Mouse (Mus musculus): ENCODE results near the gene Tacr2. TPM values are rescaled to one million over a fixed set of nuclear protein-coding genes. Genes with fewer than 3 reads are reported as not detected.

Gene Tacr2
- total and polyA plus RNA-seq, 3 experiments = 0.06 TPM; not detected in 2

DNA sequence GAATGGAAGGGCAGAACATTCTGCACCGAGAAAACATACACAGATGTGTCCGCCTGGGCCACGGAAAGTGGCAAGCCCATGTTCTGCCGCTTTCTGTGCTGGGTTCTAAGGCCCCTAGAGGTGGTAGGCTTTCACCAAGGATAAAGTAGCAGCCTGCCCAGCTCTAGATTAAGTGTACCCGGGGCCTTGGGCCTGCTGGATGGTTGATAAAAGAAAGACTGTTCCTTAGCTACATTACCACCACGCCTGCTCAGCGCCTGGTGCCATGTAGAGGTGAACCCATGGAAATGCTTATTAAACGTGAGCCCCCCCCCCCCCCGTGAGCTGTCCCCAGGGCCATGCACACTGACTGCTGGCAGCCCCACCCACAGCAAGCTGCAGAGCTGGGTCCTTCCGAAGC, 15.0 kb upstream of the Tacr2 start:
- H3K36me3 ChIP-seq (ENCODE audit: control insufficient read depth in 1 of 2, insufficient read depth in 2 of 2, low read length in 2 of 2) = no peaks in the 10 kb centered on the region
- TF ChIP-seq JUND (IDR thresholded peaks at IDR 0.05; ENCODE audit: low read depth, low read length) (no peak), TCF12 (IDR thresholded peaks at IDR 0.05; ENCODE audit: low read depth, low read length) (no peak), MAX (IDR thresholded peaks at IDR 0.05; ENCODE audit: low read length) (no peak), POLR2A (IDR thresholded peaks at IDR 0.05; ENCODE audit: control insufficient read depth in 1 of 2, insufficient read depth in 1 of 2, low read depth in 1 of 2, low read length in 2 of 2, poor library complexity in 1 of 2) (no peak), KAT2A (conservative IDR thresholded peaks at IDR 0.05; ENCODE audit: low read depth, low read length) (no peak), ZC3H11A (IDR thresholded peaks at IDR 0.05; ENCODE audit: low read depth, low read length) (no peak), GABPA (IDR thresholded peaks at IDR 0.05; ENCODE audit: low read depth, low read length) (no peak)
- DNase-seq (ENCODE audit: low read depth, low spot score) = no peak
- H3K79me2 ChIP-seq (ENCODE audit: control insufficient read depth, insufficient read depth, low read length, poor library complexity) = no peaks in the 10 kb centered on the region
- H3K4me1 ChIP-seq (ENCODE audit: control insufficient read depth in 1 of 2, insufficient read depth in 2 of 2, low read length in 2 of 2) = no peaks in the 10 kb centered on the region
- H3K9ac ChIP-seq (ENCODE audit: control insufficient read depth, low read depth, low read length, poor library complexity, severe bottlenecking) = no peak overlapping the region
- H3K27me3 ChIP-seq (ENCODE audit: control insufficient read depth in 1 of 2, insufficient read depth in 2 of 2, low read length in 2 of 2) = no peaks in the 10 kb centered on the region; a peak in 1 of 4 replicates
- H3K9me3 ChIP-seq (replicated peaks; ENCODE audit: insufficient read depth, low read length) = no peaks in the 10 kb centered on the region
- no peak overlapping the region for H3K27ac ChIP-seq (ENCODE audit: control insufficient read depth, low read depth, low read length)
- no peak overlapping the region for H3K4me3 ChIP-seq (ENCODE audit: control insufficient read depth in 1 of 2, insufficient read depth in 1 of 2, low read depth in 2 of 2, low read length in 2 of 2)

DNA sequence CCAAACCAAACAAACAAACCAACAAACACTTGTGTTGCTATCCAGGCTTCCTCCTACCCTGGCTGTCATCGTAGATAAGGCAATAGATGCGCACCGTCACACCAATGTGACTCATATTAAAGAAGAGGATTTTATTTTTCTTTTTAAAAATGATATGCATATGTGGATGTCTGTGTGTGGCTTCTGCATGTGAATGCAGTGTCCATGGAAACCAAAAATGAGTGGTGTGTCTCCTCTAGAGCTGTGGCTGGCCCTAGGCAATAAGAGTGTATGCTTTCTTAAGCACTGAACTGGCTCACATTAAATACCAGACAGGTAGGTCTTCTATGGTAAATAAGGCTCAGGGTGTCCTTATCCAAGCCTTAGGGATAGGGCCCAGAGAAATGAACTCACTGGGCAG, 13.6 kb upstream of the Tacr2 start:
- no peaks in the 10 kb centered on the region; a peak in 1 of 4 replicates for H3K27me3 ChIP-seq (ENCODE audit: control insufficient read depth in 1 of 2, insufficient read depth in 2 of 2, low read length in 2 of 2)
- H3K36me3 ChIP-seq (ENCODE audit: control insufficient read depth in 1 of 2, insufficient read depth in 2 of 2, low read length in 2 of 2) = no peaks in the 10 kb centered on the region
- no peak for DNase-seq (ENCODE audit: low read depth, low spot score)
- no peaks in the 10 kb centered on the region for H3K79me2 ChIP-seq (ENCODE audit: control insufficient read depth, insufficient read depth, low read length, poor library complexity)
- H3K9ac ChIP-seq (ENCODE audit: control insufficient read depth, low read depth, low read length, poor library complexity, severe bottlenecking) = no peak overlapping the region
- no peak overlapping the region for H3K27ac ChIP-seq (ENCODE audit: control insufficient read depth, low read depth, low read length)
- no peak overlapping the region for H3K4me3 ChIP-seq (ENCODE audit: control insufficient read depth in 1 of 2, insufficient read depth in 1 of 2, low read depth in 2 of 2, low read length in 2 of 2)
- TF ChIP-seq HCFC1 (IDR thresholded peaks at IDR 0.05; ENCODE audit: low read depth, low read length) = no peak
- TF ChIP-seq ZC3H11A (IDR thresholded peaks at IDR 0.05; ENCODE audit: low read depth, low read length) = no peak
- no peak for TF ChIP-seq ZNF384 (IDR thresholded peaks at IDR 0.05; ENCODE audit: low read depth, low read length)
- TF ChIP-seq MYB (IDR thresholded peaks at IDR 0.05; ENCODE audit: low read depth, low read length) = no peak
- TF ChIP-seq BHLHE40 (IDR thresholded peaks at IDR 0.05; ENCODE audit: borderline replicate concordance, low read depth, low read length) = no peak
- TF ChIP-seq GABPA (IDR thresholded peaks at IDR 0.05; ENCODE audit: low read depth, low read length) = no peak
- no peak for TF ChIP-seq SMC3 (IDR thresholded peaks at IDR 0.05; ENCODE audit: low read depth, low read length)
- TF ChIP-seq TBP (IDR thresholded peaks at IDR 0.05; ENCODE audit: low read depth, low read length) = no peak
- no peak for TF ChIP-seq TAL1 (IDR thresholded peaks at IDR 0.05; ENCODE audit: low read length)
- TF ChIP-seq MYC (IDR thresholded peaks at IDR 0.05; ENCODE audit: low read depth, low read length) = no peak
- no peak for TF ChIP-seq RAD21 (IDR thresholded peaks at IDR 0.05; ENCODE audit: low read depth, low read length)
- TF ChIP-seq CTCF (IDR thresholded peaks at IDR 0.05 in 2 of 3, conservative IDR thresholded peaks at IDR 0.05 in 1 of 3; ENCODE audit: control insufficient read depth in 1 of 3, insufficient read depth in 1 of 3, low read depth in 2 of 3, low read length in 3 of 3, poor library complexity in 1 of 3, severe bottlenecking in 1 of 3) = no peak
- no peak for TF ChIP-seq MAZ (IDR thresholded peaks at IDR 0.05; ENCODE audit: low read depth, low read length)
- TF ChIP-seq ETS1 (IDR thresholded peaks at IDR 0.05; ENCODE audit: low read depth, low read length) = no peak
- TF ChIP-seq EP300 (IDR thresholded peaks at IDR 0.05; ENCODE audit: low read depth in 1 of 2, low read length in 2 of 2) = no peak
- no peak for TF ChIP-seq E2F4 (IDR thresholded peaks at IDR 0.05; ENCODE audit: borderline replicate concordance, low read depth, low read length)
- no peak for TF ChIP-seq TCF12 (IDR thresholded peaks at IDR 0.05; ENCODE audit: low read depth, low read length)
- TF ChIP-seq POLR2A (IDR thresholded peaks at IDR 0.05; ENCODE audit: control insufficient read depth in 1 of 2, insufficient read depth in 1 of 2, low read depth in 1 of 2, low read length in 2 of 2, poor library complexity in 1 of 2) = no peak
- TF ChIP-seq MAX (IDR thresholded peaks at IDR 0.05; ENCODE audit: low read length) = no peak
- no peak for TF ChIP-seq MXI1 (IDR thresholded peaks at IDR 0.05; ENCODE audit: low read depth, low read length)
- no peaks in the 10 kb centered on the region for H3K9me3 ChIP-seq (replicated peaks; ENCODE audit: insufficient read depth, low read length)
- no peaks in the 10 kb centered on the region for H3K4me1 ChIP-seq (ENCODE audit: control insufficient read depth in 1 of 2, insufficient read depth in 2 of 2, low read length in 2 of 2)

All from MEL (cell line).